Mouse (Mus musculus) spleen, adult 10 weeks (tissue): Measurements from ENCODE around the gene Rbmy. TPM values are rescaled to one million over a fixed set of nuclear protein-coding genes. Genes with fewer than 3 reads are reported as not detected.

Experiments
- polyA plus RNA-seq: library from polyadenylated mRNA; stranded (reverse); fragments of 350-450 nt; fragmentation: Illumina TruSeq; extraction: RNeasy Lipid Tissue Mini Kit (QIAGEN cat#74804); gene quantifications from one replicate; pipeline ENCODE4 v1.2.3, GENCODE M21; 2015; ENCODE audit warnings: low replicate concordance; ENCODE audit not compliant: insufficient read depth

The Rbmy gene
- polyA plus RNA-seq: not detected

DNA sequence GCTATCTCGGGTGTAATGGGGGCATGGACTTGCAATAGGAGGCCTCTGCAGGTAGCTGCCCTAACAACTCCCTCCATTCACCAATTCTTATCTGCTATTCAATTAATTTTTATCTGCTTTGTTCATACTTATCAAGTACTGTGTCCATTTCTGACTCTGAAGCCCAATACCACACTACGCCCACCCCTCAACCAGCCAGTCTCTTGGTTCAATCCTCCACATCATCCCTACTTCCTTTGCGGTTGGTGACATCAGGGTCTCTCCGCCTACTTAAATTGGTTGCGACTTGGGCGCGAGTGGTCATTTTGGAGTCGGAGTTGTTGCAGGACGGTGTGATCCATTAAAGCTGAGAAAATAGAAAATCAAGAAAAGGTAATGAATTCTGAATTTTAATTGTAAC lies at the start of gene Rbmy, which contains the start of gene Gm10256:
Rbmy (plus strand) TSS at position 301 of the 400 bp plus-strand sequence.
Gm10256 (plus strand) TSS at position 320 of the 400 bp plus-strand sequence.

GRCm38 (mm10) chrY:2796105-2796504 lies 34.4 kb upstream of the Rbmy start, which contains the start of gene Gm4064:
Gm4064 (minus strand) TSS chrY:2796205.

Other genes with a start within 250 kb of the Rbmy start
- gene H2al2c, start 231.6 kb upstream of the Rbmy start, polyA plus RNA-seq: not detected
- not detected for gene Sry, start 167.0 kb upstream of the Rbmy start, polyA plus RNA-seq
- gene H2al2b, start 110.0 kb upstream of the Rbmy start, polyA plus RNA-seq: not detected
- gene Gm4064, start 34.5 kb upstream of the Rbmy start, polyA plus RNA-seq: not detected
- not detected for gene Gm10256, start within 50 bp of the Rbmy start, polyA plus RNA-seq
- not detected for gene Gm10352, start 70.3 kb downstream of the Rbmy start, polyA plus RNA-seq
- not detected for gene Gm29289, start 101.9 kb downstream of the Rbmy start, polyA plus RNA-seq